Comparison of ENCODE assay signal across 8 mouse cellular contexts in the genomic region with DNA sequence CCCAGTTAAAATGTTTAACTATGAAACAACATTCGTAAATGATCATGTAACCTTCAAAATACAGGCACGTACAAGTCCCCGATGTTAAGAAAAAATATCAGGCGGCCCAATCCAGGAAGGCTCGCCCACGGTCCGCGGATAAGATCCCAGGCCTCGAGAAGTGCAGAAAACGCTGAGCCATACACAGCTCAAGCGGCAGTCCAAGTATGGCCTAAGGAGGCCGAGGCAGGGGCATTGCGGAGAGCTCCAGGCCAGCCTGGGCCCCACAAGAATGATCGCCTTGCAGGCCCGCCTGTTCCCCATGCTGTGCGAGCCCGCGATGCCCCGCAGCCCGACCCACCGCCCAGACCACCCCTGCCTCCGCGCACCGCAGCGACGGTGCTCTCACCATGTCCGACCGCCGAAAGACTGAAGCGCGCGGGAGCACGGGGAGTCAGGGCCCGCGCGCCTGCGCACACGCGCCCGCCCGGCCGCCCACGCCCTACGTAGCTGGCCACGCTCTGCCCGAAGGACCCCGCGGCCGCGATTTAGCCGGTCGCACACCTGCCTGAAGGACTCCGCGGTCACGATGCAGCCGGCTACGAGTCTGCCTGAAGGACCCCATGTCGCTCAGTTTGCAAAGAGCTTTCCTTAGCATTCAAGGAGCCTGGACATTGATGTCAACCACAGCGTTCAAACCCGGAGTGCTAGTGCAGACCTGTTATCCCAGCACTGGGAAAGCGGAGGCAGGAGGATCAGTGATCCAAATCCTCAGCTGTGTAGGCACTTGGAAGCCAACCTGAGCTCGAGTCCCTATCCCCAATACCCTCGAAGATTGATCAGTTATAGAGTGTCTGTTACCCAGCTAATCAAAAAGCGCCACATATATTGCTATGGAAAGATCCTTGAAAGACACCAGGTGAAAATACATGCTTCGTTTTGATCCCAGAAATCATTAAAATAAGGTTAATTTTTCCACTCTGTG. TPM values are rescaled to one million over a fixed set of nuclear protein-coding genes. Genes with fewer than 3 reads are reported as not detected.
A peak's percentile ranks its signal among the peaks of the same experiment; 100 is the strongest.
DNase-seq lines count a peak whose midpoint lies in the region; ATAC-seq and TF ChIP-seq lines count a peak whose summit lies in the region.

Gene Rabggtb, minus strand, starts transcription at position 464 of the 964 bp plus-strand sequence.

- H3K27me3 ChIP-seq in Patski = no peaks in the 10 kb centered on the region
- no peaks in the 10 kb centered on the region for H3K27me3 ChIP-seq in hindbrain, embryonic 15.5 days

- H3K4me3 ChIP-seq in hindbrain, embryonic 15.5 days = peak within 1 kb of the TSS; percentile 66

- peak within 1 kb of the TSS; percentile 87 for H3K9ac ChIP-seq in hindbrain, embryonic 15.5 days

- WGBS in hindbrain, embryonic 15.5 days = under 1% methylated on average over 63 of the region's 65 CpGs

- no peaks in the 10 kb centered on the region for H3K9me3 ChIP-seq in hindbrain, embryonic 15.5 days

- CTCF ChIA-PET in Patski (lab: Charles Lee) = interaction anchor here (0.8 to 1.6 kb wide), 5 partner anchors 8 to 35 kb away, joined by 3 to 5 read pairs (median 3); no protein-coding TSS in a partner anchor

- no peak for TF ChIP-seq CTCF in Patski (IDR thresholded peaks at IDR 0.05)

- peak; percentile 78 for DNase-seq in Patski (ENCODE audit: low read depth, low spot score)
- peak; percentile 97 to 98 for DNase-seq in cerebellum, postnatal 25 days
- DNase-seq in frontal cortex, postnatal 36 days (ENCODE audit: low spot score in 2 of 2) = peak; percentile 95 to 97
- peak; percentile 93 for DNase-seq in left cerebral cortex, adult 11 months (ENCODE audit: low spot score)
- DNase-seq in lung, postnatal 4 days = peak; percentile 97
- DNase-seq in retina, postnatal 7 days (ENCODE audit: low read depth, low spot score) = peak; percentile 91
- peak; percentile 90 for DNase-seq in urinary bladder, adult 2 months (ENCODE audit: low spot score)

- H3K4me2 ChIP-seq in hindbrain, embryonic 15.5 days = peak within 1 kb of the TSS; percentile 66

- peak; percentile 74 for ATAC-seq in Patski
- peak; percentile 98 for ATAC-seq in hindbrain, embryonic 15.5 days (ENCODE audit: low FRiP score, low read depth)

- peak within 1 kb of the TSS; percentile 96 for H3K27ac ChIP-seq in hindbrain, embryonic 15.5 days (replicated peaks)

- H3K36me3 ChIP-seq in hindbrain, embryonic 15.5 days = peaks cover 30% of the 10 kb centered on the region

- POLR2A ChIA-PET in Patski (lab: Charles Lee) = interaction anchor here (0.5 to 1.9 kb wide), 11 partner anchors 14 to 1698 kb away, joined by 3 to 7 read pairs (median 4); partner anchors contain the start of gene Acadm

- H3K4me1 ChIP-seq in hindbrain, embryonic 15.5 days (replicated peaks) = peaks cover 49% of the 10 kb centered on the region

- in situ Hi-C loops in Patski (cut with MboI; ENCODE audit: low pct_unique_long_range_greater_than_20kb) = loop anchor here (25.0 kb wide), 2 partner anchors 1174 to 1551 kb away; partner anchors contain the start of genes Fpgt and Lrriq3

RNA-seq across cellular contexts. Expression of gene Rabggtb, which starts in this region (rescaled TPM):
- polyA plus RNA-seq in Patski (2021) = 219 TPM
- polyA plus RNA-seq in hindbrain, embryonic 15.5 days (2015; fragmentation: Nextera tagmentation; extraction: Ambion mirVana) = 50.5 and 55.4 TPM in 2 replicates
- polyA plus RNA-seq in urinary bladder, adult 2 months (2012; rRNA removed) = 60.8 and 74.4 TPM in 2 replicates

Comparison
In these comparisons a context has a peak if more than half of its experiments do, and no peak if none do; other contexts are left out.
1. Peak in every context shown above with its lines: DNase-seq, ATAC-seq, H3K4me3 ChIP-seq and H3K27ac ChIP-seq.